Mouse (Mus musculus) left cerebral cortex, adult 9 months (tissue): ENCODE data around the gene Fkbp3.

Experiments used
- DNase-seq, 2 experiments: peaks; one replicate each; pipeline ENCODE4 v3.0.0; 2022; ENCODE audit warnings: low spot score in 2 of 2

The Fkbp3 gene

DNA sequence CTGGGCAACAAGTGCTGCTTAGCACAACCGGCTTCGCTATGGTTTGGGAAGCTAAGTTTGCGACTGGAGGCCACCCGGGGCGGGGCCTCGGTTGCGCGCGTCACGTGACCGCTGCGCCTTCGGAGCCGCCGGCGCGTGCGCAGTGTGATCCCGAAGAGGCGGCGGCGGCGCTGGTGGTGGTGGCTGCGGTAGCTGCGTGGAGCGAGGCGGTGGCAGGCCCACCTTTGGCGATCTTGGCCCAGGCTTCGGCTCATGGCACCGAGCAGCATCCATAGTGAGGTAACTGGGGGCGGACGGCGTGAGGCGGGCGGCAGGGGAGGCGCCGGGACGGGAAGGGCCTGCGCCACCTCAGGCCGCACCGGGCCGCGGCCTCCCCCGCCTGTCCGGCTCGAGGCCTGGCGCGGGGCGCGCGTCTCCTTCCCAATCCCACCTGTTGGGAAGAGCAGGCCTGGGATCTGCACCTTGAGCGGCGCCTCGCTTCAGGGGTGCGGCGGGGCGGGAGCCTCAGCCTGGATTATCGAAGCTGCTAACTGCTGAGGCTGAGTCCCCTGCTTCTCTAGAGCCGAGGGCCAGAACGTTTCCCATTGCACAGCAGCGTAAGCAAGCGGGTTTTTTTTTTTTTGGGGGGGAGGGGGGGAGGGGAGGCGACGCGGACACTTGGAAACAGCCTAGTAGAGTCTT lies 37.5 kb downstream of the Fkbp3 start, which contains the start of gene Prpf39:
Gene Prpf39 (plus strand): TSS at position 144 of the 681 bp plus-strand sequence.
- DNase-seq = peak; percentile 55 to 86

DNA sequence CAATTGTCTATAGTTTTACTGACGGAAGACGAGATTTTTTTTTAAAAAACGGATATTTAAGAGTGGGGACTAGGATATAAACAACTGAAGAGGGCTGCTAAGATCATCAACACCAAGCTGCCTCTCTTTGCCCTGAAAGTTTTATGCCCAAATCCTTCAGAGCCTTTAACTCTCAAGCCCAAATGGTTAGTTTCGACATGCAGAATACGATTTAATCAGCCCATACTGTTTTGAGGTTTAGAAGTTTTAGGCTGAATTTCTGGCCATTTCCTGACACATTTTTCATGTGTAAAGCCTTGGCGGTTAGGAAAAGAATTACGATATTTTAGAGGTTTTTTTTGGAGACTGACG lies 38.0 kb downstream of the Fkbp3 start:
- no peak for DNase-seq

DNA sequence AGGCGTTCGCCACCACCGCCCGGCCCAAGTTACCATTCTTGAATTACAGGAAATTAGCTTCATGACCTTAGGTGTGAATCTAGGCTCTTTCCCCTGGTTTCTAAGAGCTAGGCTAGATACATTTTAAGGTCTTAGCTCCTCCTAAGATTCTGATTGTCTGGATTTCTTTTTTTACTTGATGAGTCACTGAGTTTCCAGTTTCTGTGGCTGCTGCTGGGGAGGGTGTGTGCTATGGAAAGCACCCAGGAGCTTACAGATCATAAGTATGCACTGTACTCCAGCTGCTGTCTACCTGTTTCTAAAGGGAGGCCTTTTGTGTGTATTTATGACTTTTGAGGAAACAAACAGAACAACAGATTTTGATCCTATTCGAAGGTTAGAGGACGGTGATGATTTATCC lies 51.0 kb downstream of the Fkbp3 start:
- peak in 1 of 2 experiments; percentile 12 for DNase-seq
